Mouse (Mus musculus): ENCODE measurements around the gene Ifngr1.

- TF ChIP-seq POLR2A (IDR thresholded peaks at IDR 0.05; ENCODE audit: borderline replicate concordance, extremely low read depth, insufficient read depth, insufficient read length, poor library complexity, severe bottlenecking) (no peak), CTCF (IDR thresholded peaks at IDR 0.05; ENCODE audit: borderline replicate concordance, extremely low read depth, insufficient read depth, insufficient read length) (no peak)
Observed at GRCm38 (mm10) chr10:19548491-19548890, 43.3 kb upstream of the Ifngr1 start.
